Mouse (Mus musculus) testis, adult 2 months (tissue): ENCODE data around the gene Ccdc13.

Experiments
- CTCF ChIP-seq: fragments of 200-500 bp; IDR thresholded peaks from 2 replicates; pipeline ENCODE4 v1.5.1; 2012; ENCODE audit warnings: low read depth, mild to moderate bottlenecking, inconsistent platforms, low read length, moderate library complexity; ENCODE audit not compliant: control insufficient read depth, insufficient read depth, insufficient replicate concordance
- POLR2A ChIP-seq: fragments of 200-500 bp; IDR thresholded peaks from 2 replicates; pipeline ENCODE4 v1.6.1; 2012; ENCODE audit warnings: low read depth, mild to moderate bottlenecking, inconsistent platforms, low read length, moderate library complexity; ENCODE audit not compliant: control insufficient read depth

DNA sequence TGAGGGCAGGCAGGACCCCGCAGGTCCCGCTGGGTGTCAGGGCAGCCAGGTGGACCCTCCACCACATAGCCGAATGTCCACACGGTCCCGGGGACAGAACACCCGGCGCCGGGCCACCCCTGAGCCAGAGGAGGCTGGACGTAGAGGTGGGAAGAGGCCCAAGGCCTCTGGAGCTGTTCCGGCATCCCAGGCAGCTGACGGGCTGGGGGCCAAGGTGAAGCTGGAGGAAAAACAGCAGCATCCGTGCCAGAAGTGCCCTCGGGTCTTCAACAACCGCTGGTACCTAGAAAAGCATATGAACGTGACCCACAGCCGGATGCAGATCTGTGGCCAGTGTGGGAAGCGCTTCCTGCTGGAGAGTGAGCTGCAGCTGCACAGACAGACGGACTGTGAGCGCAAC lies 75.5 kb downstream of the Ccdc13 start:
- no peak for TF ChIP-seq POLR2A
- TF ChIP-seq CTCF = no peak
